Mouse (Mus musculus) forebrain, embryonic 14.5 days (tissue): ENCODE results near the gene Ackr2. TPM values are rescaled to one million over a fixed set of nuclear protein-coding genes. Genes with fewer than 3 reads are reported as not detected.

Experiments
- ATAC-seq: fragments of 200-750 bp; cut with Nextera tagmentation; 2 replicates; pipeline ENCODE4 v1.8.0; 2017; ENCODE audit warnings: mild to moderate bottlenecking, moderate library complexity
- DNase-seq: peaks from one replicate; pipeline ENCODE4 v3.0.0-alpha.2; 2015; ENCODE audit warnings: low spot score
- H3K27ac ChIP-seq: fragments of 300-500 bp; sonication (generic); 2 replicates; pipeline ENCODE4 v1.5.1; 2014; ENCODE audit warnings: low read depth, mild to moderate bottlenecking, control low read depth, low read length, moderate library complexity
- H3K27me3 ChIP-seq: fragments of 300-500 bp; sonication (generic); replicated peaks from 2 replicates; pipeline ENCODE4 v1.6.1; 2014; ENCODE audit warnings: low read length, control low read depth, mixed read lengths; ENCODE audit not compliant: control insufficient read depth, insufficient read depth
- H3K36me3 ChIP-seq: fragments of 300-500 bp; sonication (generic); 2 replicates; pipeline ENCODE4 v1.6.1; 2014; ENCODE audit warnings: low read length, control low read depth; ENCODE audit not compliant: control insufficient read depth, insufficient read depth
- H3K4me1 ChIP-seq: fragments of 300-500 bp; sonication (generic); 2 replicates; pipeline ENCODE4 v1.6.1; 2014; ENCODE audit warnings: antibody characterized with exemption, low read length, control low read depth; ENCODE audit not compliant: control insufficient read depth, insufficient read depth
- H3K4me2 ChIP-seq: fragments of 300-500 bp; sonication (generic); 2 replicates; pipeline ENCODE4 v1.6.1; 2014; ENCODE audit warnings: mild to moderate bottlenecking, control low read depth, low read length
- H3K4me3 ChIP-seq: fragments of 300-500 bp; sonication (generic); 2 replicates; pipeline ENCODE4 v1.5.1; 2014; ENCODE audit warnings: low read depth, low read length, control low read depth
- H3K9ac ChIP-seq: fragments of 300-500 bp; sonication (generic); 2 replicates; pipeline ENCODE4 v1.6.1; 2014; ENCODE audit warnings: mild to moderate bottlenecking, low read length, control low read depth, moderate library complexity
- H3K9me3 ChIP-seq: fragments of 300-500 bp; sonication (generic); replicated peaks from 2 replicates; pipeline ENCODE4 v1.6.1; 2016; ENCODE audit warnings: low read length, control low read depth, mixed read lengths; ENCODE audit not compliant: control insufficient read depth
- WGBS: fragments of 180-500 bp; shearing (Covaris S2); extraction: QIAGEN DNeasy Blood & Tissue Kit; methylation state at CpG from one replicate; pipeline ENCODE4 v1.1.7; 2014; 5-methylcytosine and 5-hydroxymethylcytosine counted together
- polyA plus RNA-seq: library from polyadenylated mRNA; unstranded; fragments of >200 nt; fragmentation: Nextera tagmentation; extraction: Ambion mirVana; gene quantifications from 2 replicates; pipeline ENCODE4 v1.2.1, GENCODE M21; 2014

The Ackr2 gene
- polyA plus RNA-seq, 1 experiment from 2014 or later, result 2.0 TPM

DNA sequence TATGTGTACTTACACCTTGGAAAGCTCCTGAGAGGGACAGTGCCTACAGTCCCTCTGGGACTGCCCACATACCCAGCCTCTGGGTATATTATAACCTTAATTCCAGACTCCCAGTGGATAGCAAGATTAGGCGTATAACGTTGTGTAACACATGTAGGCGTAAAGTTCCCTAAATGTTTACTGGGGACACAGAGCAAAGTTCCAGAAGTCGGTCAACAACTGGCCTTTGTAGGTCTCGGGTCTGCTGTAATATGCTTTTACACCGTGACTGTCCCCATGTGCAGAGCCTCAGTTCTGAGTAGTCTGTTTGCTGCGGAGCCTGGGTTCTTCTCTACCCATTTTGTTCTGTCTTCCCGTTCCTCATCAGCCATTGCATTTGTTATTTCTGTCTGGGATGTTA, 25.3 kb downstream of the Ackr2 start:
- Histone ChIP-seq H3K4me2 (no peak overlapping the region), H3K4me1 (no peaks in the 10 kb centered on the region), H3K9me3 (no peaks in the 10 kb centered on the region), H3K36me3 (no peaks in the 10 kb centered on the region), H3K9ac (no peak overlapping the region), H3K27ac (no peak overlapping the region), H3K4me3 (no peak overlapping the region), H3K27me3 (no peaks in the 10 kb centered on the region)
- ATAC-seq, result no peak
- 89% methylated on average over 8 of the region's 8 CpGs for WGBS
- DNase-seq, result no peak

DNA sequence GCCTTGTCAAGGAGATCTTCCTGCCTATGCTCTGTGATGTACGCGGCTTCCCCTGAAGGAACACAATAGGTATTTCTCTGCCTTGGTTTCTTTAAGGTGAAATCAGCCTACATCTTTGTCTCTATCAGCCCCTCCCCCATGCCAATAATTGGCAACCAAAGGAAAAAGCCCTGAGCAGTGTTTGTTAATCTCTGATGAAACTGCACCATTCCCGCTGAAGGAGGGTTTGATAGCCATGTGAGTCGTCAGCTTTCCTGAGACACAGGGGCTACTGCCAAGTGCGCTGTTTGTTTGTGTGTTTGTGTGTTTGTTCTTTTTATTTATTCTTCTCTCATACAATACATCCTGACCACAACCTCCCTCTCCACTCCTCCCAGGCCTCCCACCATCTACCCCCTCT, 25.8 kb downstream of the Ackr2 start:
- no peaks in the 10 kb centered on the region for H3K27me3 ChIP-seq
- H3K9ac ChIP-seq, result no peak overlapping the region
- no peak overlapping the region for H3K4me2 ChIP-seq
- H3K27ac ChIP-seq, result no peak overlapping the region
- H3K4me3 ChIP-seq, result no peak overlapping the region
- H3K36me3 ChIP-seq, result no peaks in the 10 kb centered on the region
- no peaks in the 10 kb centered on the region for H3K4me1 ChIP-seq
- WGBS, result 56% methylated on average over 5 of the region's 5 CpGs
- no peak for ATAC-seq
- no peaks in the 10 kb centered on the region for H3K9me3 ChIP-seq
- DNase-seq, result no peak

DNA sequence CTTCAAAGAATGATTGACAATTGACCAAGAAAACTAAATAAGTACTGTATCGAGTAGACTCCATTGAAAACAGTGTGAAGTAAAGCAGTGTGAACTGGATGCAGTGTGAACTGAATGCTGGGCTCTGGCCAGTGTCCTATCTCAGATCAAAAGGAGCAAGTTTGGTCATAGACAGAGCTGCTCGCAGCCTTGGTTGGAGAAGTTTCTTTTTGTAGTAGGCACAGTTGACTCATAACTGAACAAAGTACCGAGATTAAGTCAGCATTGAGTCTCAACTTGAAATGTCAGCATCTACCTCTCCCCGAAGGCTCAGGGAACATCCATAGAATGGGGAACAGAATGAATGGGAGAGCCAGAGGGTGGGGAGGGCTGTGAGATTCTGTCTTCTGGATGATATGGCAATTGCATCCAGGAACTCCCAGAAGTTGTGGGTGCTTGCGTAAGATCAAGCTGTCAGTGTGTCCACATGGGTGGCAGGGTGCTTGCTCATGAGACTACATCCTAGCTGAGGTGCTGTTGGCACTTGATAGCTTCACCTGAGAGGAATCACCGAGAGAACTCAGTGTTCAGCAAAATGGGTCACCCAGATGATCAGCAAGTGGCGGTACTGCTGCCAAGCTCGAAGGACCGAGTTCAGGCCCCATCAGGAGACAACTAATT, 26.9 kb downstream of the Ackr2 start:
- Histone ChIP-seq H3K9me3 (no peaks in the 10 kb centered on the region), H3K27ac (no peak overlapping the region), H3K9ac (no peak overlapping the region), H3K4me2 (no peak overlapping the region), H3K4me3 (no peak overlapping the region), H3K36me3 (no peaks in the 10 kb centered on the region), H3K27me3 (no peaks in the 10 kb centered on the region), H3K4me1 (no peaks in the 10 kb centered on the region)
- WGBS, result 87% methylated on average over 9 of the region's 9 CpGs
- ATAC-seq (no peak), DNase-seq (no peak)

DNA sequence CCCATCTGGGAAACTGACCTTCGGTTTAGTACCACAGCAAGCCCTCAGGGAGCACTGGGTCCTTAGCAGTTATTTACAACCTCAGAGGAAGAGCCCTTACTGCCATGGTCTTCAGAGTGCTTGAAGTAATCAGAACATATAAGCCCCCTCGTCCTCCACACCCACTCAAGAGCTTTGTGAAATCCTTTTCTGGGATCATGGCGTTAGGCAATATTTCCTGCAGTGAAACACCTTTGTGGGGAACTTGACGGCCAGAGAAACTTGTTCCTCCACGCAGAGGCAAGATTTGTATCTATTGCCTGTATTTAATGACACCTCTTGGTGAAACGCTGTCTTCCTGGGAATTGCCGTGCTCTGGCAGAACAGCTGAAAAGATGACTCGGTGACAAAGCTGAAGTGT, 27.8 kb downstream of the Ackr2 start:
- ATAC-seq (no peak), DNase-seq (no peak)
- Histone ChIP-seq H3K9ac (no peak overlapping the region), H3K27ac (no peak overlapping the region), H3K9me3 (no peaks in the 10 kb centered on the region), H3K27me3 (no peaks in the 10 kb centered on the region), H3K4me1 (no peaks in the 10 kb centered on the region), H3K4me3 (no peak overlapping the region), H3K4me2 (no peak overlapping the region), H3K36me3 (no peaks in the 10 kb centered on the region)
- 86% methylated on average over 8 of the region's 8 CpGs for WGBS

DNA sequence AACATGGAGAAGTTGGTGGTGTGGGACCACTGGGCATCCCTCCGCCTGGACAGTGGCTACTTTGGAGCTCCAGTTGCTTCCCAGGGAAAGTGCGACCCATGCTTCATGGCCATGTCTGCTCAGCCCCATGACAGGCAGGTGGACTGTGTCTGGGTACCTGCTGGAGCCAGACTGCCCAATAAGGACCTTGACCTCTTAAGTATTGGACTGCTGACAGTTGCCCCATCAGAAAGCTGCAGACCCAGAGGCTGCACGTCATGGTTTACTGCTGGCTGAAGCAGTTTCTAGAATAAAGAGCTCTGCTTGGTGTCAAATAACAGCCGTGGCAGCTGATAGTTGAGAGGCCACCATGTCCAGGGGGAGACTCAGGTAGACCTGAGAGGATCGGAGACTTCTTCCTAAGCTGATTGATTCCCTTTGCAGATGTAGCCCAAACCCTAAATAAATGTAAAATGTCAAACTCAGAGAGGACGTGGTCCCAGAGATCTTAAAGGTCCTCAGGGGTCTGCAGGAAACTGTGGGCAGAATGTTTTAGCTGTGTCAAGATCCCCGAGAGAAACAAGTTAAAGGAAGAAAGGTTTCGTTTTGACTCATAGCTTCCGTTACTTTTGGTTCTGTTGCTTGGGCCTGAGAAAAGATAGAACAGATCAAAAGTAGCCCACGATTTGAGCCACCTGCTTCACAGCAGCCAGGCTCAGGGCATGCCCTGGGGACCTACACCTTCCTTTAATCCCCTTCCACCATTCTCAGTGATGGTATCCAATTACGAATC, 28.7 kb downstream of the Ackr2 start:
- no peak overlapping the region for H3K27ac ChIP-seq
- 63% methylated on average over 11 of the region's 11 CpGs for WGBS
- H3K27me3 ChIP-seq, result no peaks in the 10 kb centered on the region
- H3K36me3 ChIP-seq, result no peaks in the 10 kb centered on the region
- no peaks in the 10 kb centered on the region for H3K9me3 ChIP-seq
- ATAC-seq, result no peak
- no peak overlapping the region for H3K4me3 ChIP-seq
- no peak overlapping the region for H3K4me2 ChIP-seq
- H3K9ac ChIP-seq, result no peak overlapping the region
- no peaks in the 10 kb centered on the region for H3K4me1 ChIP-seq
- no peak for DNase-seq

DNA sequence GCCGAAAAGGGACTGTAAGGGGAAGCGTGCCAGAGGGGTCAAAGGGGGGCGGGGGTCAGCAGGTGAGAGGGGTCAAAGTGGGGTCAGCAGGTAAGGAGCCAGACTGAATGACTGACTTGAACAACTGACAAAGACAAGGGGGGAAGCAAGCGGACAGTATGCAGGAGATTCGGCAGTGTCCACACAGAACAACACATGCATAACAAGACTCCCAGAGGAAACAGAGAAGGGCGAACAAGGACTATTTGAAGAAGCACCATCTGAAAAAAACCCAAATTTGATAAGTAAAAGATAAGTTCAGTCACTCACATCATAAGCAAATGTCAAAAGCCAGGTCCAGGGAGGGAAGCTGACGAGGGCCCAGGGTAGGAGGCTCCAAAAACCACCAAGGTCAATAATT, 29.6 kb downstream of the Ackr2 start:
- no peaks in the 10 kb centered on the region for H3K36me3 ChIP-seq
- no peaks in the 10 kb centered on the region for H3K4me1 ChIP-seq
- no peak overlapping the region for H3K4me3 ChIP-seq
- H3K9me3 ChIP-seq, result no peaks in the 10 kb centered on the region
- ATAC-seq, result no peak
- no peak overlapping the region for H3K9ac ChIP-seq
- no peak for DNase-seq
- no peak overlapping the region for H3K4me2 ChIP-seq
- H3K27me3 ChIP-seq, result no peaks in the 10 kb centered on the region
- no peak overlapping the region for H3K27ac ChIP-seq
- 83% methylated on average over 7 of the region's 7 CpGs for WGBS

DNA sequence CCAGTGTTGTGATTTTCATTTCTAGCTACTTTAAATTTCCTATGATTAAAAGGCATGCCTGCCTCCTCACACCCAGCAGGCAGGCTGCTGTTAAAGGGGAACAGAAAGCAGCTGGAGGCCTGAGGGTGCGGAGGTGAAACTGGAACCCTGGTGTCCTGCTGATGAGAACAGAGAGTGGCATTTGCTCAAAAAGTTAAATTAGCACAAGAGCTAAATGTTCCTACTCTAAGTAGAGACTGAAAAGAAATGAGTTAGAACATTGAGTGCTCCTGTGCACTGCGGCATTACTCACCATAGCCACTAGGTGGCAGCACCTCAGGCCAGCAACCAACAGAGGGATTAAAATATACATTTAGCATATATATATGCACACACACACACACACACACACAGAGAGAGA, 30.3 kb downstream of the Ackr2 start:
- 27% methylated on average over 2 of the region's 2 CpGs for WGBS
- no peaks in the 10 kb centered on the region for H3K9me3 ChIP-seq
- H3K27me3 ChIP-seq, result no peaks in the 10 kb centered on the region
- H3K9ac ChIP-seq, result no peak overlapping the region
- no peaks in the 10 kb centered on the region for H3K36me3 ChIP-seq
- H3K4me1 ChIP-seq, result no peaks in the 10 kb centered on the region
- no peak overlapping the region for H3K27ac ChIP-seq
- no peak overlapping the region for H3K4me3 ChIP-seq
- 0 out of 2 replicates have a peak, but pooled peaks have one; percentile 10 for ATAC-seq
- peak; percentile 61 for DNase-seq
- H3K4me2 ChIP-seq, result no peak overlapping the region

DNA sequence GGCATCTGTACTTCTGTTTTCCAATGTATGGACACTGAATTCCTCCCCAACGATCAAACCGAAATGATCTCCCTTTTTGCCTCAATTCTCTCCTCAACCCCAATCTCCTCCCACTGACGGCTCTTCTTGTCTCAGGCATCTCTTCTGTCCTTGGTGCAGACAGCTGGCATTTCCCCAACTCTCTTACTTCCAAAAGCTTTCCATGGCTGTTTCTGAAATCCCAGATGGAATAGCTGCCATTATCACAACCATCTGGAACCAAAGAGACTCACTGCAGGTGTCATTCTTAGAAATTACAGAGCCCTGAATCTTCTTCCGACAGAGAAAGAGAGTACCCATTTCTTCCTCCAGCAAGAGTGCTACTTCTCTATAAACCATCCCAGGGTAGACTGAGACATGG, 36.7 kb downstream of the Ackr2 start:
- no peaks in the 10 kb centered on the region for H3K9me3 ChIP-seq
- H3K27me3 ChIP-seq, result no peaks in the 10 kb centered on the region
- H3K9ac ChIP-seq, result no peak overlapping the region
- WGBS, result 85% methylated on average over 4 of the region's 4 CpGs
- ATAC-seq, result no peak
- no peak overlapping the region for H3K4me3 ChIP-seq
- no peaks in the 10 kb centered on the region for H3K4me1 ChIP-seq
- H3K4me2 ChIP-seq, result no peak overlapping the region
- H3K36me3 ChIP-seq, result no peaks in the 10 kb centered on the region
- no peak for DNase-seq
- no peak overlapping the region for H3K27ac ChIP-seq

DNA sequence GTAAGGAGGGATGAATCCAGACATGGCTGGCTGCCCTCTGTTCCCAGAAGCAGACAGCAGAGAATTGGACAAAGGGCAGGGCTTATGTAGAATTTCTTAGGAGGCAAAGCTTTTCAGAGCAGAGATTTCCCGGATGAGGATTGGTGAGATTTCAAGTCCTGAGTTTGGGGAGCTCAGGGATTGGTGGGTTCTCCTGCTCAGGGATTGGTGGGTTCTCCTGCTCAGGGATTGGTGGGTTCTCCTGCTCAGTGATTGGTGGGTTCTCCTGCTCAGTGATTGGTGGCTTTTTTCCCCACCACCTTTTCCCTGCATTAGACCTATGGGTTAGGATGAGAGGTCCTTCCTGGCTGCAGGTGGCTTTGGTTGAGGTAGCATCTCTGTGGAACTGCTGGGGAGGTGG, 38.8 kb downstream of the Ackr2 start:
- Histone ChIP-seq H3K36me3 (no peaks in the 10 kb centered on the region), H3K4me1 (no peaks in the 10 kb centered on the region), H3K4me2 (peak overlapping the region; percentile 47), H3K9ac (no peak overlapping the region), H3K27me3 (no peaks in the 10 kb centered on the region), H3K27ac (no peak overlapping the region), H3K9me3 (no peaks in the 10 kb centered on the region), H3K4me3 (no peak overlapping the region)
- ATAC-seq (peak; percentile 58; the same call in 1 of the 2 replicates), DNase-seq (peak; percentile 31)
- 70% methylated on average over 1 of the region's 1 CpGs for WGBS
